Mouse (Mus musculus) spleen, postnatal 14 days (tissue): ENCODE measurements around the gene Isoc2b.
"Not testable (repeated sequence)": the region's sequence is repeated elsewhere in the genome, so short reads cannot be mapped to it uniquely, and the experiment has no call there.

Source experiments
- DNase-seq, 2 experiments: peaks; one replicate each; pipeline ENCODE4 v3.0.0; 2021 to 2022; ENCODE audit warnings: low spot score in 2 of 2

Isoc2b gene

DNA sequence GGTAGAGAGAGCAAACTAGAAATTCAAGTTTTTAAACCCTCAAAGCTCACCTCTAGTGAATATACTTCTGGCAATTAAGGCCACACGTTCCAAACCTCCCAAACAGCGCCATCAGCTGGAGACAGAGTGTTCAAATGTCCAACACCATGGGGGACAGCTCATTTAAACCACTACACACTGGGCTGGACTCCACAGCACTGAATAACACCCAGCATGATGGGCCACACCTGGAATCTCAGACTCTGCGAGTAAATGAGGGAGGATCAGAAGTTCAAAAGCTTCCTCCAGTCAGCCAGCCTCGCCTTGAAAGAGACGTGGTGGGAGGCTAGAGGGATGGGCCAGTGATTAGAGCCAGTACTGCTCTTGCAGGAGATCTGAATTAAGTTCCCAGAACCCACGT lies at the start of gene Isoc2b:
Isoc2b (minus strand) TSS at position 126 of the 400 bp plus-strand sequence.
- no peak for DNase-seq

DNA sequence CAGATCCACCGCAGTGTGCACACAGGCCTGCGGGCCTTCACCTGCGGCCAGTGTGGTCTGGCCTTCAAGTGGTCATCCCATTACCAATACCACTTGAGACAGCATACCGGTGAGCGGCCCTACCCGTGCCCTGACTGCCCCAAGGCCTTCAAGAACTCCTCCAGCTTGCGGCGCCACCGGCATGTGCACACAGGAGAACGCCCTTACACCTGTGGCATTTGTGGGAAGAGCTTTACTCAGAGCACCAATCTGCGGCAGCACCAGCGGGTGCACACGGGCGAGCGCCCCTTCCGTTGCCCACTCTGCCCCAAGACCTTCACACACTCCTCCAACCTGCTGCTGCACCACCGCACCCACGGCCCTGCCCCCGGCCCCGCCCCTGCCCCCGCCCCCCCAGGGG lies 49.0 kb upstream of the Isoc2b start:
- no peak for DNase-seq

DNA sequence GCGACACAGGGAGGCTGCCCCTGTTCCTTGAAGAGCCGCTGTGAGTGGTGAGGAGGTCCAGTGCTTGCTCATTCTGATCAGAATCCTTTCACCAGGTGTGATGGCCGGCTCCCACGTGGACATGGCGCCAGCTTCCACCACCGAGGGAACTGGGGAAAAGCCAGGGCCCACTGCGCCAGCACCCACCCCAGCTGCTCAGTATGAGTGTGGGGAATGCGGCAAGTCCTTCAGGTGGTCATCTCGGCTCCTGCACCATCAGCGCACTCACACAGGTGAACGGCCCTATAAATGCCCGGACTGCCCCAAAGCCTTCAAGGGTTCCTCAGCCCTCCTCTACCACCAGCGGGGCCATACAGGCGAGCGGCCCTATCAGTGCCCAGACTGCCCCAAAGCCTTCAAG lies 48.6 kb upstream of the Isoc2b start:
- DNase-seq, result no peak

DNA sequence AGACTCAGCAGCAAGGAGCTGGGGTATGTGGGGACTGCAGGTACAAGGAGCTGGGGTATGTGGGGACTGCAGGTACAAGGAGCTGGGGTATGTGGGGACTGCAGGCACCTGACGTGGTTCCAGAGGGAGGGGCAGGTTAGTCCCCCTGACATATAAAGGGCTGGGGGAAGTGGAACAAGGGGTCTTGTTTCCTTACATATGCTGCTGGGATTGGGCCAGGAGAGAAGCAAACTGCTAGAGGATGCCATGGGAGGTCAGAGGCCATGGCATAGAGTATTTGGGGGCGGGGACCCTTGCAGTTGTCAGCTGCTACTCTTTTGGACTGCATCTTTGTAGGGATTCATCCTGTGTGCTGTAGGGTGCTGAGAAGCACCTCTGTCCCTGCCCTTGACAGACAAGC lies 47.4 kb upstream of the Isoc2b start:
- DNase-seq, result no peak

DNA sequence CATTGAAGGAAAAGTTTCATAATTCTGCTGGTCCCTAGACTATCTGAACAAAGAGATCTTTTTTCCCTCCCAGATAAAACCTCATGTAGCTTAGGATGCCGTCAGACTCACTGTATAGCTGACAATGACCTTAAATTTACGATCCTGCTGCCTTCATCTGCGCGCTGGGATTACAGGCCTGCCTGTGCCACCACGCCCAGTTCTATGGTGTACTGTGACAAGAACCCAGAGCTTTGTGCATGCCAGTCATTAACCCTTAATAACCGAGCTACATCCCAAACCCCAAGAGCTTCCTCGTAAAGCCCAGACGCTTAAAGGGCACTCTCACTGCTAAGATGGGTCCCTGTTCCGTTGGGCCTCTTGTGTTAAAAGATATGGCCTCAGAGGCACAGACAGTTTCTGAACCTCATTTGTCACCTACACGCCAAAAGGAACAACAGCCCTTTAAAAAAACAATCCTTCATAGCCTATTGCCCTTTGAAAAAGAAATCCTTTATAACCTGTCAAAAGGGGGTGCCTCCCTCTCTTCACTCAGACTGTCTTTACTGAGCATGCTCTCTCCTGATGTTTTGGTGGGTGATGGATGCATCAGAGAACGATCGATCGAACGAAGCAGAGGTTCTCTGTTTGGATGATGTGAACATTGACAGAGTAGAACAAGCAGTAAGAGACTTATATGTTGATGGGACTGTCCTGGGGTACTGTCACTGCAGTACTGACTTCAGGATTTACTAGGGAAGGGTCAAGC lies 45.8 kb upstream of the Isoc2b start:
- no peak for DNase-seq

DNA sequence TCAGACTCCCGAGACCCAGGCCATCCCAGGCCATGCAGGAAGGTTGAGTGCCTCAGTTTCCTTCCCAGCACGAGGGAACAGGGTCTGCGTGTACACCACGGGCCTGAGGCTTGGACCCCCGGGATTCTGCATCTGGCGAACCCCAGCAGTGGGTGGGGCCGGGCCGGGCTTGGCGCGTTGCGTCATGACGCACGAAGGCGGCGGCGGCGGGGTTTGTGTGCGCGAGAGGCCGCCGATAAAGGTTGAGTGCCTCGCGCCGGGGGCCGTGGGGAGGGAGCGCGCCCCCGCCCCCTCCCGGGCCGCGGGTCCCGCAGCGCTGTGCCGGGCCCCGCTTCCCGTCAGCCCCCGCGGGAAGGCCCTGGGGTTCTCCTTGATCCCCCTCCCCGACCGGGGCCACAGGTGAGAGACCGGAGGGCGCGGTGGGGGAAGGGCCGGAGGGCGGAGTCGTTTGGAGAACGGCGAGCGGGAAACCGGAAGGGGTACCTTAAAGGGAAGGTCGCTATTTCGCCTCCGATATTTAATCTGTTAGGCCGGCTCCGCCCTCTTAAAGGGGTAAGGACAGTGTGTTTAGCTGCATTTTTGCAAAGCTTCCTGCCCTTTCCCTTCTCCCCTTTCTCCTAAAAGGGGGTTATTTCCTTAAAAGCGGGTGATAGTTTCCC lies 45.1 kb upstream of the Isoc2b start, which contains the start of gene Zfp628:
Zfp628 (plus strand) TSS at position 211 of the 659 bp plus-strand sequence.
- peak; percentile 84 to 89 for DNase-seq

DNA sequence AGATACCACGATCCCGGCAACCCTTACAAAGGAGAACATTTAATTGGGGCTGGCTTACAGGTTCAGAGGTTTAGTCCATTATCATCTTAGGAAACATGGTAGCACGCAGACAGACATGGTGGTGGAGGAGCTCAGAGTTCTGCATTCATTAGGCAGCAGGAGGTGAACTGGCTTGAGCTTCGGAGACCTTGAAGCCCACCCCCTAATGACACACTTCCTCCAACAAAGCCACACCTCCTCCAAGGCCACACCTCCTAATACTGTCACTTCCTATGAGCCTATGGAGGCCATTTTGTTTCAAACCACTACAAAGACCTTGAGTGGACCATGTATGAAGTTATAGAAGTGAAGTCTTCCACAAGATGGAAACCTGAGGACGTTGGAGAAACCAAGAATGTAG lies 42.2 kb upstream of the Isoc2b start:
- no peak for DNase-seq

DNA sequence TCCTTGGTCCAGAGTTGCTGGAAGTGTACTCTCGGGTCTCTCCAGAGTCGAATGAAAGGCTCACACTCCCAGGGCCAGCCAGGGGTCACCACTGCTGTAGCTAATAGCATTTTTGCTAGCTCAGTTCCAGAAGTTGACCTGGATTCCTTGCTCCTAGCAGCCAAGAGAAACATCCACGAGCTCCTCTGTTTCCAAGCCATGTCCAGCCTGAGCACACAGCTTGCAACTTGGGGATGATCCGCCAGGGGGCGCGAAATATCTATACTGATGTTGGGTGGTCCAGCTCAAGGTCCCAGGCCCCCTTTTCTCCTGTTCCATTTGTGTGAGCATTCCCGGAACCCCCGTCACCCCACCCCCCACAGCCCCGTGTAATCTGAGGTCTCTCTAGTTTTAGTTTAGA lies 41.5 kb upstream of the Isoc2b start:
- DNase-seq, result peak in 1 of 2 experiments; percentile 33

DNA sequence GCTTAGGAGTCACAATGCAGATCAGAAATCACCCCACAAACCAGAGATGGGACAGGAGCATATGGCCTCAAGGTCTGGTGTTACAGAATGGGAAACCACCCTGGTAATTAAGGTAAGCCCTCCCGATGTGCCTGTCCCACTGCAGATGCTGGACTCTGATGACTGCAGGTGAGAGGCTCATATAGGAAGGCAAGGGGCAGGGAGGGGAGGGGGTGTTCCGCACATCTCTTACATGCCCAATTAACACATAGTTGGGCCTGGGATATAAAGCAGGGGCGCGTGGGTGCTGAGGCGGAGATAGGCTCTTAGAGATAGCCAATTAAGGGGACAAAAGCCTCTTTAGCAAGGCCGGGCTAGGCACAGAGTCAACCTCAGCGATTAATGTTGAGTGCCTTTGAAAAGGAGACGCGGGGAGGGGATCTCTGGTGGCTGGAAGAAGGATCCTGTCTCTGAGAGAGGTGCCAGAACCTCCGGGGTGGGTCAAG lies 36.5 kb upstream of the Isoc2b start, which contains the start of gene Gm36210:
Gm36210 (minus strand) TSS at position 51 of the 485 bp plus-strand sequence.
- DNase-seq, result no peak

DNA sequence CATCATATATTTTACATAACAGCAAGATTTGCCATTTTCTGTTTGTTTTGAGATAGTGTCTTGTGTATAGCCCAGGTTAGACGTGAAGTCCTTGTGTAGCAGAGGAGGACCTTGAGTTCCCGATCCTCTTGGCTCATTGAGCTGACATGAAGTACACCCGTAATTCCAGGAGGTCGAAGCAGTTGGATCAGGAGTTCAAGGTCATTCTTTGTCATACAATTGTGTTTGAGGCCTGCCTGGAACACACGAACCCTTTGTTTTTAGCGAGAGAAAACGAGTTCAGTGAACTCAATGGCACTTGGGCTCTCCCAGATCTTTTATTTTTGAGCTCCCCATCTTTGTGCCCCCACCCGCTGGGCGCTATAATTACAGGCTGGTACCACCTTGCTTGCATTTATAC lies 32.3 kb upstream of the Isoc2b start:
- no peak for DNase-seq

DNA sequence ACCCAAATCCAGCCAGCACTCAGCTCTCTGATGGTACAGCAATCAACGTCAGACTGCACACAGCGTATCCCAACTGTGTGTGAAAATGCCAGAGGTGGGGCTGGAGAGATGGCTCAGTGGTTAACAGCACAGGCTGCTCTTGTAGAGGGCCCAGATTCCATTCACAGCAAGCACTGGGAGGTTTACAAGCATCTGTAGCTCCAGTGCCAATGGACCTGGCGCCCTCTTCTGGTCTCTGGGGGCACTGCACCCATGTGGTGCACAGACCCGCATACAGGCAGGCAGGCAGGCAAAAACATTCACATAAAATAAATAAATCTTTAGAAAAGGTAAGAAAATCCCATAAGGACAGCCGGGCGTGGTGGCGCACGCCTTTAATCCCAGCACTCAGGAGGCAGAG lies 31.1 kb upstream of the Isoc2b start:
- peak in 1 of 2 experiments; percentile 44 for DNase-seq

DNA sequence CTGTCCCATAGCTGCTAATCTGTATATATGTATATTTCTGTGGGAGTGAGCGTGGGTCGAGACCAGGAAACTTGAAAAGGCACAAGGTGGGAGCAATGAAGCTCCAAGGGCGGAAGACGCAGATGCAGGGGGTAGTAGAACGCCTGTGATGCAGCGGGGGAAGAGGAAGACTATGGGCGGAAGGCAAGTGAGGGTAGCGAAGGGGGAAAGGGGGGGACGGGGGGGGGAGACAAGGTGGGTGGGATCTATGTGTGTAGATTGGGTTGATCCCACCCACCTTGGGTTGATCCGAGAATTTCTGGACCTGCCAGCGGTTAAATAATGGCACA lies 30.4 kb upstream of the Isoc2b start:
- DNase-seq, result no peak

DNA sequence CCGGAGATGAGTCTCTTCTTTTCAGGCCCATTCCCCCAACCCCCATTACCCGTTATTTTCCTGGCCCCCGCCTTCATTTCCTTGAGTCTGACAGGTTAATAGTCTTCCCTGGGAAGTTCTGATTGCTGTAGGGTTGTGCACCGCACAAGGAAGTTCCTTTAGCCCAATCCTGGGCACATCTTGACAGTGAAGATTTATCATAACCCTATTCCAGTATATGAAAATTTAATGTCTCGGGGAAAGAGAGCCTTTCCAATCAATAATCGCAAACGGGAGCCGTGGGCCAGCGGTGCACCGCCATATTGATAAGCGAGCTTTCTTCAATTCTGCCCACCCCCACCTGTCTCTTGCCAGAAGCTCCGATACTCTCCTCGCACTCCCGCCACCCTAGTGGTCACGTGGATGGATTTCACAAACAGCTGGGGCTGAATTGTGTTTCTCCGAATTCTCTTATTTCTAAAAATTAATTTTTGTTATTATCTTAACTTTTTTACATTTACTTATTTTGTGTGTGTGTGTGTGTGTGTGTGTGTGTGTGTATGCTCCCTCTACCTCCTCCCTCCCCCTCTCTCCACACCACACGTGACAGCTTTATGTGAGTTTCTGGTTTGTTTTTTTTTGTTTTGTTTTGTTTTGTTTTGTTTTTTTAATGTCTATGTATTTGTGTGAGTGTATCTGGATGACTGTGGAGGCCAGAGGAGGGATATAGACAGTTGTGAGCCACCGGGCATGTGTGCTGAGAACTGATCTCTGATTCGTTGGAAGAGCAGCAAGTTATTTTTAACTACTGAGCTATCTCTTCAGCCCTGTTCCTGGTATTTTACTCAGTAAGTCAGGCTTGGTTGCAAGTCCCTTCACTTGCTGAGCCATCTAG lies 29.8 kb upstream of the Isoc2b start:
- DNase-seq, result no peak

DNA sequence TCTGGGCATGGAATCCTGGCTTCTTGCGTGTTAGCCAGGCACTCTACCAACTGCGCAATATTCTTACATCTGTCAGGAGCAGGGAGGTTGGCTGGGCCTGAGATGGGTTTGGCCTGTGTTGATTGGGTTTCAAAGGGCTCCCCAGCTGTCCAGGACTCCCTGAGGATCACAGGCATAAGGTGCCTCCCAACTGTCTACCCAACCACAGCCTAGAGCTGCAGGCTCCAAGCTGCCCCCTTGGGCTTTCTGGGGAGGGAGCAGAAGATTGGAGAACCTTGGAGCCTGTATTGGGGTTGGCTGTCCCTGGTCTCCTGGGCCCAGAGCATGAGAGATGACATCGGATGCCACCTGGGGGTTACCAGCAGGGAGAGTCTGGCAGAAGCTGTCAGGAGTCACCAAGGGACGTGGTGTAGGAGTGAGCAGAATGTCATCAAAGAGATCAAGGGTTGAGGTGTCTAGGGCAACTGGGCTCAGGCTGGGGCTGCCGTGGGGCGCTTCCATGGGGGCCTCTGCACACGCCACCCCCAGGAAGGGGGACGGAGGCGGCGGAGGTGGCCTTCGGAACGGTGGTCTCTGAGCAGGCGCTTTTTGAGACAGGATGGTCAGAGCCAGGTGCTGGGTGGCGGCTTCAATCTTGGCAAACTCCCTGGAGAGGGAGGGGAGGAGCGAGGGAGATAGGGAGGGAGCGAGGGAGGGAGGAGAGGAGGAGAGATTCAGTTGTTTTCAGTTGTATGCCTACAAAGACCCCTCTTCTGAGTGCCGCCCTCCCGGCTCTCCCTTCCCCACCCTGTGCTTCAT lies 29.0 kb upstream of the Isoc2b start:
- no peak for DNase-seq

DNA sequence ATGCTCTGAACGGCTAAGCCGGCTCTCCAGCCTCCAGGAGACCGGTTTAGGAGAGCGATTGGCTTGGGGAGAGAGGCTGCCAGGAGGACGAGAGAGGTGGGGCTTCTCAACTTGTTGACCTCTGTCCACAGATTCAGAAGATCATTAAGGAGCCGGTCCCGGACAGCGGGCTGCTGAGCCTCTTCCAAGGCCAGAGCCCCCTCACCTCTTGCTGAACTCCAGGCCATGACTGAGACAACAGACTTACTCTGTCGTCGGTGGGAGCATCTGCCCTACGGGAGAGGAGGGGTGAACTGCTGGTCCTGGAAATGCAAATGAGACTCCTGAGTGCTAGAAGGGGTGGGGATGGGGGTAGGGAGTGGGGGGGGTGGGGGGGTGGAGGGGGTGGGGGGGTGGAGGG lies 25.1 kb upstream of the Isoc2b start:
- no peak for DNase-seq

DNA sequence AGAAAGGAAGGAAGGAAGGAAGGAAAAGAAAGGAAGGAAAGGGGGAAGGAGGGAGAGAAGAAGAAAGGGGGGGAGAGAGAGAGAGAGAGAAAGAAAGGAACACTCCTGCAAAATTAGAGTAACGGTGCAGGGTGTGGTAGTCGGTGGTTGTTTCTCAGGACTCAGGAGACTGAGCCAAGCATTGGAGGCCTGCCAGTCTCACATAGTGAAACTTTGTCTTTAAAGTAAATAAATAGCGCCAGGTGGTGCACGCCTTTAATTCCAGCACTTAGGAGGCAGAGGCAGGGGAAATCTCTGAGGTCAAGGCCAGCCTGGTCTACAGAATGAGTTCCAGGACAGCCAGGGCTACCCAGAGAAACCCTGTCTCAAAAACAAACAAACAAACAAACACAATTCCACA lies 16.6 kb upstream of the Isoc2b start:
- no peak for DNase-seq

DNA sequence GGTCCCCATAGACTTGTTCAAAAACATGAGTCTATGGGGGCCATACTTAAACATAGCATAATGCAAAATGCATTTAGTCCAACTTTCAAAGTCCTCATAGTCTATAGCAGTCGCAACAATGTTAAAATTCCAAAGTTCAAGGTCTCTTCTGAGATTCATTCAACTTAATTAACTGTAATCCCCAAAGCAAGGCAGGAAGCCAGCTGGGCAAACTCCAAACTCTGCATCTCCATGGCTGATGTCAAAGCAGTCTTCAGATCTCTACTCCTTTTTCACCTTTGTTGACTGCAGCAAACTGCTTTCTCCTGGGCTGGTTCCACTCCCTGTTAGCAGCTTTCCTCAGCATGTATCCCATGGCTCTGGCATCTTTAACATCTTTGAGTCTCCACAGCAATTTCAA lies 9.0 kb upstream of the Isoc2b start:
- DNase-seq, result not testable (repeated sequence)

DNA sequence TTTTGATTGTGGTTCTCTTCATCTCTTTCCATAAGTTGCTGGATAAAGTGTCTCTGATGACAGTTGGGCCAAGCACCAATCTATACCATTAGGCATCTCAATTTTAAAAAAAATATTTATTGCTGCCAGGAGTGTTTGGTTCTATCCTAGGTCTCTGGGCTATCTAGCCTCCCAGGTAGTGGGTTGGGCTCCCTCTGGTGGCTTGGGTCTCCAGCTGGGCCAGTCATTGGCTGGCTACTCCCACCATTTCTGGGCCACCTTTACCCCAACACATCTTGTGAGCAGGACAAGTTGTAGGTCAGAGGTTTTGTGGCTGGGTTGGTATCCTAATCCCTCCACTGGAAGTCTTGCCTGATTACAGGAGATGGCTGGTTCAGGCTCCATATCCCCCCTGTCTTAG lies 8.1 kb upstream of the Isoc2b start:
- DNase-seq, result no peak

DNA sequence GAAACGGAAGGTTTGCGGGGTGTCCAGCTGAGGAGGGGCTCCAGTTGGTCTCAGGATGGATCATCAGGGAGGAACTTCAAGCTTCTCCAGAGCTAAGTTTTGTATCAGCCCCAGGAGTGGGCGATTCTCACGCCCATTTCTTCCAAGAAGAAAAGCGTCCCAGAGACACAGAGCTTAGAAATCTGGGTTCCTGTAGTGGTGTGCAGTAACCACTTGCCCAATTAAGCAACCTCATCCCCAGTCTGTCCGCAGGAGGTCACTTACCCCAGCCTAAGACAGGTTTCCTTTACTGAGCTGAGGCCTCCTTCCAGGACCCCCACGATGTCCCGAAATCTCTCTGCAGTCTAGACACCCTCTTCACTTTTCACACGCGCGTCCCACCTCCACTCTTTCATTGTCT lies 7.2 kb upstream of the Isoc2b start:
- no peak for DNase-seq

DNA sequence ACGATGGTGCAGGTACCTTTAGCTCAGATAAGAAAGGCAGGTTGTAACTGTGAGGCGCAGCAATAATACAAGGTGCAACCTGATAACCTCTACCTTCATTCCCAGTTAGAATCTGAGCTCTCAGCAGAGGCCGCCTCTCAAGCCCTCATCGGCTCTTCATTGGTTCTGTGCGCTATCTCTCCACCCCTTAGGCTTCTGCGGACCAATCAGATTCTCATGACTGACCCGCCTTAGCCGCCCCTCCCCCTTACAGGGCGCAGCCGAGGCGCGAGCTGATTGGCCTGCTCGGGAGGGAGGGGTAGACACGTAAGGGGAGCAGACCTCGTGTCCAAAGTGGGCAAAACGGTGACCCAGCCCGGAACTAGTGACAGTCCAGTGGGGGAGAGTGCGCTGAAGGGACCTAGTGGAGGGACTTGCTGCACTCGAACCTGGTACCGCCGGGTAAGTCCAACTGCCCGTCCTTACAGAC lies 6.7 kb upstream of the Isoc2b start, which contains the start of gene Isoc2a:
Isoc2a (plus strand) TSS at position 401 of the 469 bp plus-strand sequence.
- peak; percentile 69 to 70 for DNase-seq

DNA sequence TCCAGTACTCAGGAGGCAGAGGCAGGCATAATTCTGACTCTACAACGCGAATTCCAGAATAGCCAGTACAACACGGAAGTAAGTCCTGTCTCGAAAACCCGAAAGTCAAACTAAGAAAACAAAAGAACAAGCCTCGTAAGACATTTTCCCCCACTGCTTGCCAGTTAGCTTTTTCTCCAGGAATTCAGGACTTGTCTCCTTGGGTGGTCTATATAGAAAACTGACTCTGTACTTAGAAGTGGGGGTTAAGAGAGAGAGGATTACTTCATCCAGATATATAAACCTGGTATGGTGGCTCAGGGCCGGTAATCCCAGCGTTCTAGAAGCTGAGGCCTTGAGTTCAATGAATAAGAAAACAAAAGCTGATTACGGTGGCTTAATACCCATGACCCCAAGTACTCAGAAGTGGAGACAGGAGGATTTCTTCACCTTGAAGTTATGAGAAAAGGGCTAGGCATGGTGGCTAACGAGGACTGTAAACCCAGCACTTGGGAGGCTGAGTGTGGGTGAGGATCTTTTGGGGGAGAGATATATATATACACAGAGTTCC lies 3.4 kb downstream of the Isoc2b start:
- DNase-seq, result no peak
